Mouse (Mus musculus): ENCODE data around the gene Cep57l1.
A peak's percentile ranks its signal among the peaks of the same experiment; 100 is the strongest.

Gene Cep57l1

DNA sequence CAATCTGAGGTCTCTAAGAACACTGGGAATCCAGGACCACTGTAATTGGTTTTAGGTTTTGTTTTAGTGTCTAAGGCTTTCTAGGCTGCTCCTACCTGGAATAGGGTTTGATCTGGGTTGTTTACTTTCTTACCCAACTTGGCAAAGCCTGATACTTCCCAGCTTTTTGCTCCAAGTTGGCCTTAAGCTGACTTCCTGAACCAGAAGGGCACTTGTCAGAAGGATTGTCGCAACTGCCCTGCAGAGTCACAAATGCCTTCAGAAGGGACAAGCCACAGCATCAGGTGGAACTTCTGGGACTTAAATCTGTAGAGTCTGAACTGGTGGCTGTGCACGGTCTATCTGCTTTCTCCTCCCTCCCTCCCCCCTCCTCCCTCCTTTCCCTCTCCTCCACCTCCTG lies 69.5 kb downstream of the Cep57l1 start:
- DNase-seq (ENCODE audit: low spot score in 2 of 2), result no peak

DNA sequence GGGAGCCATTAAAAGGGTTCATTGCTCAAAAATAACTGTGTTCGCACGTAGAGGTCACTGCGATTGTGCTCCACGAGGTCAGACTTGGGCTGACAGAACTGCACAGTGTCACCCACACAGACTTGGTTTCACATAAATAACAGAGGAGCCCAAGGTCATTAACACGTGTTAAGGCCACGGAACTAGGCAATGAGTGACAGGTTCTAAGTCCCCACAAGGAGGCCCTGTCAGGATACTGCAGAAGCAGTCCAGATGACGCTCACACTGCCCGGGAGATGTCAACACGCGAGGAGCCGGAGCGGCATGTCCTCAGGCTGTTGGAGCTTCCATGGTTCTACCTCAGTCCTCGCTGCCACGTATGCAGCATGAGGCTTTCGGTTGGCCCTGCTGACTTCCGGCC lies 72.4 kb downstream of the Cep57l1 start:
- DNase-seq (ENCODE audit: low spot score in 2 of 2), result no peak

DNA sequence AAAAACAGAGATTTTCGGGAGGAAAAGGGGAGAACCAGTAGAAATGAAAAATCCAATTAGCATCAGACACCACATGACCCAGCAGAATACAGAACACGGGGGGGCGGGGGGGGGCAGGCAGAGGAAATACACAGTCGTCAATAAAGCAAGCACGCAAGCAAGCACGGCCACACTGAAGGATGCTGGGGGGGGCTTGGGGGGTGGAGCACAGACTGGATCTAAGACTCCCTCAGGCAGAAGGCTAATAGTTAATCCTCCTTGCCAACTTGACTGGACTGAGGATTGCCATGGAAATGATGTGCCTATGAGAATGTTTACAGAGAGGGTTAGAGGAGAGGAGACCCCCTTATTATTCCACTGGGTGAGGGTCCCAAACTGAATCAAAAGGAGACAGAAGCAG lies 74.3 kb downstream of the Cep57l1 start:
- no peak for DNase-seq (ENCODE audit: low spot score in 2 of 2)

DNA sequence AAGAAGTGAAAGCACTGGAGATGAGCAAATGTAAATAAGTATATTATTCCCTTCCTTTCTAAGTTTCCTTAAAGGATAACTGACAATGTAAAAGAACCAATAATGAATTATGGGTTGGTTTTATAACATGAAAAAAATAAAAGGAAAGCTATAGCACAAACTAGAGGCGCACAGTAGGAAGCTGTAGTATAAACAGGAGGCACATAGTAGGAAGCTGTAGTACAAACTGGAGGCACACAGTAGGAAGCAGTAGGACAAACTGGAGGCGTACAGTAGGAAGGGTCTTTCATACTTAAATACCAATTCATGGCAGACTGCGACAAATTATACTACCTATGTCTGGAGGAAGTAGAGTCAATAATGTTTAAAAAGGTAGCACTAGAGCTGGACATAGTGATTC lies 76.5 kb downstream of the Cep57l1 start:
- no peak for DNase-seq (ENCODE audit: low spot score in 2 of 2)

DNA sequence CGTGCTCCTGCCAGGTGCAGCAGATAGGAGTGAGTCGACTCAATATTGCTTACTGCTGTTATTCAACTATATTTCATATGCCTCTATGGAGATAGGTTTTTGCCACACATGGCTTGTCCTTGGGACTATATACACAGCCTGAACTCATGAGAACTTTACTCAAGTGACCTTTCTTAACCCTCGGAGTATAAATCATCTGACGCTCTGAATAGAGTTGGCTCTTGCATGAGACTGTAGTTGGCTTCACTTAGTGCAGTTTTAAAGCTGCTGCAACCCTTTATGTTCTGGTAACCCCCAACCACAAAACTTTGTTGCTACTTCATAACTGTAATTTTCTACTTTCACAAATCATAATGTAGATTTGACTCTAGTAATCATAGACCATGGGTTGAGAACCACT lies 77.7 kb downstream of the Cep57l1 start:
- no peak for DNase-seq (ENCODE audit: low spot score in 2 of 2)

GRCm38 (mm10) chr10:41730746-41731145 lies 78.9 kb downstream of the Cep57l1 start:
- no peak for DNase-seq (ENCODE audit: low spot score in 2 of 2)

DNA sequence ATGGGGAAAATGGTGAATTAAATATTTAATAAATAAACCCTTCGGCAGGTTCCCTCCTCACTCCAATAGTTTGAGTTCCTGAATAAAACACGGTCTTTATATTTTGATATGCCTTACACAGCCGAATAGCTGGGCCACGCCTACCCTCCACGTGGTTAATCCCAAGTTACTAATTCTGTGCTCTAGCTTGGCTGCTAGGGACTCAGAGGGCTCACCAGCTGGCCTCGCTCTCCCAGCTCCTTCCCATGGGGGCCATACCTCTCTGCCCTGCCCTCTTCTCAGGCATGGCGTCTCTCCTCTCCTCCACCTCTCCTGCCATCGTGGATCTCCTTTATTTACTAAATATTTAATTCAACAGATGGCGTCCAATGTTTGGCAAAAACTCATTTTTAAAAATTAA lies 83.5 kb downstream of the Cep57l1 start:
- DNase-seq (ENCODE audit: low spot score in 2 of 2), result no peak

GRCm38 (mm10) chr10:41719587-41719986 lies 90.1 kb downstream of the Cep57l1 start:
- DNase-seq (ENCODE audit: low spot score in 2 of 2), result no peak

DNA sequence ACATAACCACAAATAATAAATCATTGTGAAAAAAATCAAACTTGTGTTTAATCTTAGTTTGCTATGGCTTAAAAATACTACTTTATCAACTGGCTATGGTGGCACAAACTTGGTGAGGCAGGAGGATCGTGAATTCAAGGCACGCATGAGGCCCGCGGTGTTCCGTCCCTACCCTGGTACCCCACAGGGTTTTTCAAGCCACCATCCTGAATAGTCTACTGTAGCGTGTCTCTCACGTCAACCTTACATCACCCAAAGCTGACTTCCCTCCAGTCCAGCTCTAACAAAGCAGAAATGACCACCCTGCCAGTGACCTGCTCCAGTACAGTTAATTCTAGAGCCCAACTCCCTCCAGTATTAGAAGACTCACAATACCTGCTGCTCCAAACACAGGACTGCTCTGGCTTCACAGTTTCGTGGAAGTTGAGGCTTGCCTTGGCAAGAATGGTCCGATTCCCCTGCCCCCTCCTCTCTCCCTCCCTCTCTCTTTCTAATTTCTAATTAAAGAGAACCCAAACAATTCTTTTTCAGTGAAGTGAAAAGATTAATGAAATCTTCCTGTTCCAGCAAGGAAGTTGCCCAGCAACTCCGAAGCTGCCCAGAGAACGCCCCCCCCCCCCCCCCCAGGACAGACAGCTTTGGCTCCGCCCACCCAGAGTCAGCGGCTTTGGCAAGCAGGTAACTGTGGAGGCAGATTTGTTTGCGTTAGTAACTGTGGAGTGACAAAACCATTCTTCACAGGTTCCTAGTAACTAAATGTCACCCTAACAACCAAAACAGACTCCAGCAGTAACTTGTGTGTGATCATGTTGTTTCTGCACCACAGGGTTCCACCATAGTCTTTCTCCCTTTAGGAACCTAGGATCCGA lies 93.4 kb downstream of the Cep57l1 start, which contains the start of gene Ccdc162:
Ccdc162 (minus strand) TSS at position 606 of the 869 bp plus-strand sequence.
- DNase-seq (ENCODE audit: low spot score in 2 of 2), result no peak

DNA sequence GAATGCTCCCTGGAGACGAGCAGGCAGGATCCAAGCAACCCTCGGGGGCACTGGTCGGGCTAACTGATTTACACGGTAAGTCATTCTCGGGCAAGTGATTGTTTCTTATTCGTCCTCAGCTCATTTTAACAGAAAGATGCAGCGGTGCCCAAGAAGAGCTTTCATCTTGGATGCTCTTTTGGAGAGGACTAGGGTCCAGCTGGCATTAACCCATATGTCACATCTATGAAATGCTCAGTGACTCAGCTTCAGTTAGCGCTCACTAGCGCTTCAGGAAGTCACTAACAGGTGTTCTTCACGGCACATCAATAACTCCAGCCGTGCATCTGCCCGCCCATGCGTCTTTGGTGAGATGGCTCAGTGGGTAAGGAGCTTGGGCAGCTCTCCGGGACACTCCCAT lies 94.1 kb downstream of the Cep57l1 start:
- no peak for DNase-seq (ENCODE audit: low spot score in 2 of 2)

- DNase-seq (ENCODE audit: low spot score in 2 of 2), result no peak
Observed at GRCm38 (mm10) chr10:41711467-41711866, 98.2 kb downstream of the Cep57l1 start.

GRCm38 (mm10) chr10:41710773-41711172 lies 98.9 kb downstream of the Cep57l1 start:
- DNase-seq (ENCODE audit: low spot score in 2 of 2), result peak in 1 of 2 experiments; percentile 14

GRCm38 (mm10) chr10:41709341-41709740 lies 100.3 kb downstream of the Cep57l1 start:
- no peak for DNase-seq (ENCODE audit: low spot score in 2 of 2)

DNA sequence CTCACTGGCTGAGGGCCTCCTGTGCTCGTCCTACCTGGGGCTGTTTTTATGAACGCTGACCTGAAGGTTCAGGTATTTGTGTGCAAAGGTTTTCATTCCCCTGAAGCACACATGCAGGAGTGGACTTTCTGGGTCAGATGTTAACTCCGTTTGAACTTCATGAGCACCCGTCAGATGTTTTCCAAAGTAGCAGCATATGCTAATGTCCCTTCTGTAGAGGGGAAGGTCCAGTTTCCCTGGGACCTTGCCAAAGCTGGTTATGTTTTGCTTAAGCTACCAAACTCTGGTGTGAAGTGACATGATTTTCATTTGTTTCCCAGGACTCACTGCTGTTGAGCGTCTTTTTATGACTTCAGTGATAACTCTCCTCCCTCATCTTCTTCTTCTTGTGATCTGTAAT lies 110.0 kb downstream of the Cep57l1 start:
- DNase-seq (ENCODE audit: low spot score in 2 of 2), result no peak

- DNase-seq (ENCODE audit: low spot score in 2 of 2), result no peak
Observed at GRCm38 (mm10) chr10:41697040-41697439, 112.6 kb downstream of the Cep57l1 start.

GRCm38 (mm10) chr10:41690978-41691377 lies 118.7 kb downstream of the Cep57l1 start:
- no peak for DNase-seq (ENCODE audit: low spot score in 2 of 2)

DNA sequence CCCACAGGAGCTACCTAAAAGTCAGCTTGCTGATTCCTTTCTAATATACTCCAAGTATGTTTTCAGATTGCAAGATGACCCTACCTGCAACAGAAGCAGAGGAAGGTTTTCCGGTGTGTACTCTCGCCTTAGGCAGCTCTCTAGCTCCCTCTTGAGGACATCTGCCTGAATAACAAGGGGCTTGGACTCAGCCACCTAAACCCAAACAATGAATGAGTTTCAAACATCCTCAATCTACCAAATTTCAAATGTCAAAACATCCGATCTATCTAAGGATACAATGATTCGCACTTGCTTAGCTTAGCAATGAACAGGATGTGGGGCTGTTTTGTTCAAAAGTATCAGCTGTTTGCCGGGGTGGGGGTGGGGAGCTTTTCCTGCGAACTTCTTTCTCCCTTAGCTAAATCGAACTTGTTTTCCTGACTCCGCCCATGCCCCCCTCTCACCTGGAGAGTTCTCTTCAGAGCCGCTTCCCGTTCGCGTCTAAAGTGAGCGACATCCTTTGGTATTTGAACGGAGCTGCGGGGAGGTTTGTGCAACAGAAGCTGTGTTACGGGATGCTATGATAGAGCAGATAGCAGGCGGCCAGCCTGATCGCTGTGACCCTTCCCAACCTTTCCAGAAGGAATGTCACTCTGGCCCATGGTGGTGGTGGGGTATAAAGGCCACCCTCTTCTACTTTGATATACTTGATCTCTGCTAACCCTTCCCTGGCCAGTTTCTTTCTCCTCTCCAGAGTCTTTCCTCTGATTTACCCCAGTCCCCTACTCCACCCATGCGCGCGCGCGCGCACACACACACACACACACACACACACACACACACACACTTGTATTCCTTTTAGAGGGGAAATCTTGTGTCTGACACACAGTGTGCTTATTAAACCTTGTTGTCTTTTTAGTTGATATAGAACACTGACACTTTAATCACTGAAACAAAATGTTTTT lies 119.5 kb downstream of the Cep57l1 start:
- peak in 1 of 2 experiments; percentile 50 for DNase-seq (ENCODE audit: low spot score in 2 of 2)

DNA sequence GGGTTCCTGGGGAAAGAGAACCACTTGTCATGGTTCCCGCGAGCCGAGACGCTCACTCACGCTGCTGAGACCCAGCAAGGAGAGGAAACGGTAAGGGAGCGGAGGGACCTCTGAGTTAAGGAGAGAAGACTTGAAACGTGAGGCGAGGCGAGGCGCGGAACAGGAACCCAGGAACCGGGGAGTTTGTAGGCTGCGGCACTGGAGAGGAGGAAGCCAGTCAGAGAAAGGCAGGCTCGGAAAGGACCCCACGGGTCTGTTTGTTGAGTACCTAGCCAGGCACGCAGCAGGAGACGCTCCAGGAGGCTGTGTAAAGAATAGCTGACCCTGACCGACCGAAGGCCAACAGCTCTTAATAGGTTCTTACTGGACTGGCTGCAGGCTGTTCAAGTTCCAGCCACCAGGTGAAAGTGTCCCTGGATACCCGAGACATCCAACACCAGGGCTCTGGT lies 125.1 kb downstream of the Cep57l1 start:
- DNase-seq (ENCODE audit: low spot score in 2 of 2), result no peak

DNA sequence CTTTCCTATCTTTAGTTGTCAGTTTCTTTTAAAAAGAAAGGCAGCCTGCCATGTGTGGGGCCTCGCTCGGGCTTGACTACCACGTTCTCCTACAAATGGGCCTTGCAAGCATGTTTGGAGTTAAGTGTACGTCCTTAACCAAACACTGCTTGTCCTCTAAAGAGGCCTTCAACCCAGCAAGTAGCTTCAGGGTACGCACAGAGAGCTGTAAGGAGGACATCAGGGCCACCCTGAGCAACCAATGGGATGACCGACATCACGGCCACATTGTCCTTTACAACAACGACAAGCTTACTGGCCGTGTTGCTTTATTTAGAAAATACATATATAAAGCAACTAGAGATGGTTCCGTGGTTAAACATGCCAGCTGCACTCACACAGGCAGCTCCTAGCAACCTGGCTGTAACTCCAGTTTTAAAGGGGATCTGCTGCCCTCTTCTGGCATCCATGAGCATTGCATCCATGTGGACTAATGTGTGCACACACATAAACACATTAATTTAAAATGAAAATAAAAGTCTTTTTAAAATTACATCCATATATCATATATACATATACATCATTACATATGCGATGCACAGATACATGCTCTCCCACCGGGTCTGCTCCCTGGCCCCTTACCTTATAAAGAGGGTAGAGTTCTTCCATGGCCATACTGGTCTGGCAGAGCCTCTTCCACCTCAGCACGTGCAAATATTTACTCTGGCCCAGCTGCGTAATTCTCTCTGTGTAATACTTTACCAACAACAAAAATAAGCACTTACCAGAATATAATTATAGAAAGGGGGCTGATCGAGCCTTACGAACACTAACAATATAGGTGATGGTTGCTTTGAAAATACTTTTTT lies 126.9 kb downstream of the Cep57l1 start:
- DNase-seq (ENCODE audit: low spot score in 2 of 2), result peak; percentile 49 to 76

GRCm38 (mm10) chr10:41678746-41679360 lies 130.8 kb downstream of the Cep57l1 start:
- peak; percentile 28 to 44 for DNase-seq (ENCODE audit: low spot score in 2 of 2)

GRCm38 (mm10) chr10:41677396-41677795 lies 132.3 kb downstream of the Cep57l1 start:
- DNase-seq (ENCODE audit: low spot score in 2 of 2), result no peak

All from heart, adult 9 months (tissue).